Mouse (Mus musculus): ENCODE results near the gene Pnldc1. TPM values are rescaled to one million over a fixed set of nuclear protein-coding genes. Genes with fewer than 3 reads are reported as not detected.
"Not testable (repeated sequence)": the region's sequence is repeated elsewhere in the genome, so short reads cannot be mapped to it uniquely, and the experiment has no call there.

Pnldc1 gene
- polyA plus RNA-seq, 1 experiment from 2014 or later, result 1.1 TPM

- WGBS, result 33% methylated on average over 2 of the region's 2 CpGs
- Histone ChIP-seq H3K4me1 (ENCODE audit: control insufficient read depth, insufficient read depth, low read length) (peaks cover 4% of the 10 kb centered on the region; the same call in 1 of the 2 replicates), H3K27me3 (ENCODE audit: control insufficient read depth, insufficient read depth, low read length) (no peaks in the 10 kb centered on the region), H3K27ac (ENCODE audit: low read depth, low read length) (no peak overlapping the region), H3K4me2 (no peak overlapping the region), H3K36me3 (ENCODE audit: control insufficient read depth, insufficient read depth, low read length) (peaks cover 7% of the 10 kb centered on the region; the same call in 1 of the 2 replicates), H3K4me3 (ENCODE audit: low read depth, low read length) (no peak overlapping the region), H3K9ac (ENCODE audit: low read length) (no peak overlapping the region), H3K9me3 (ENCODE audit: control insufficient read depth, low read length) (no peaks in the 10 kb centered on the region)
- DNase-seq (ENCODE audit: low spot score, missing footprints) (peak; percentile 79), ATAC-seq (ENCODE audit: low FRiP score) (peak; percentile 53; the same call in 1 of the 2 replicates)
Measured at GRCm38 (mm10) chr17:12938077-12938476, 28.0 kb upstream of the Pnldc1 start.

GRCm38 (mm10) chr17:12937412-12937970 is 27.5 kb upstream of the Pnldc1 start:
- H3K4me3 ChIP-seq (ENCODE audit: low read depth, low read length), result no peak overlapping the region
- DNase-seq (ENCODE audit: low spot score, missing footprints), result peak; percentile 45
- no peak overlapping the region for H3K27ac ChIP-seq (ENCODE audit: low read depth, low read length)

GRCm38 (mm10) chr17:12935719-12936118 is 25.7 kb upstream of the Pnldc1 start:
- DNase-seq (ENCODE audit: low spot score, missing footprints) (no peak), ATAC-seq (ENCODE audit: low FRiP score) (no peak)
- no peaks in the 10 kb centered on the region for H3K9me3 ChIP-seq (ENCODE audit: control insufficient read depth, low read length)
- H3K27ac ChIP-seq (ENCODE audit: low read depth, low read length), result no peak overlapping the region
- no peaks in the 10 kb centered on the region for H3K27me3 ChIP-seq (ENCODE audit: control insufficient read depth, insufficient read depth, low read length)
- no peak overlapping the region for H3K9ac ChIP-seq (ENCODE audit: low read length)
- WGBS, result 65% methylated on average over 4 of the region's 4 CpGs
- H3K4me1 ChIP-seq (ENCODE audit: control insufficient read depth, insufficient read depth, low read length), result peaks cover 4% of the 10 kb centered on the region; the same call in 1 of the 2 replicates
- H3K36me3 ChIP-seq (ENCODE audit: control insufficient read depth, insufficient read depth, low read length), result no peaks in the 10 kb centered on the region
- no peak overlapping the region for H3K4me3 ChIP-seq (ENCODE audit: low read depth, low read length)
- H3K4me2 ChIP-seq, result no peak overlapping the region

More at GRCm38 (mm10) chr17:12937412-12937970, 27.5 kb upstream of the Pnldc1 start:
- Histone ChIP-seq H3K4me2 (no peak overlapping the region), H3K4me1 (ENCODE audit: control insufficient read depth, insufficient read depth, low read length) (peaks cover 4% of the 10 kb centered on the region; the same call in 1 of the 2 replicates), H3K9ac (ENCODE audit: low read length) (no peak overlapping the region), H3K36me3 (ENCODE audit: control insufficient read depth, insufficient read depth, low read length) (peaks cover 2% of the 10 kb centered on the region; the same call in 1 of the 2 replicates), H3K27me3 (ENCODE audit: control insufficient read depth, insufficient read depth, low read length) (no peaks in the 10 kb centered on the region), H3K9me3 (ENCODE audit: control insufficient read depth, low read length) (no peaks in the 10 kb centered on the region)
- 0 out of 2 replicates have a peak, but pooled peaks have one; percentile 40 for ATAC-seq (ENCODE audit: low FRiP score)
- 89% methylated on average over 2 of the region's 2 CpGs for WGBS

GRCm38 (mm10) chr17:12931576-12931975 is 21.5 kb upstream of the Pnldc1 start:
- DNase-seq (ENCODE audit: low spot score, missing footprints); H3K4me1 ChIP-seq (ENCODE audit: control insufficient read depth, insufficient read depth, low read length); H3K27ac ChIP-seq (ENCODE audit: low read depth, low read length); H3K4me2 ChIP-seq; H3K4me3 ChIP-seq (ENCODE audit: low read depth, low read length); H3K36me3 ChIP-seq (ENCODE audit: control insufficient read depth, insufficient read depth, low read length); H3K9me3 ChIP-seq (ENCODE audit: control insufficient read depth, low read length); H3K9ac ChIP-seq (ENCODE audit: low read length); H3K27me3 ChIP-seq (ENCODE audit: control insufficient read depth, insufficient read depth, low read length); ATAC-seq (ENCODE audit: low FRiP score): not testable (repeated sequence)
- WGBS, result 92% methylated on average over 5 of the region's 5 CpGs

GRCm38 (mm10) chr17:12925703-12926180 is 15.7 kb upstream of the Pnldc1 start:
- ATAC-seq (ENCODE audit: low FRiP score), result no peak
- 92% methylated on average over 8 of the region's 8 CpGs for WGBS
- DNase-seq (ENCODE audit: low spot score, missing footprints), result peak; percentile 71
- Histone ChIP-seq H3K36me3 (ENCODE audit: control insufficient read depth, insufficient read depth, low read length) (peaks cover 28% of the 10 kb centered on the region), H3K9me3 (ENCODE audit: control insufficient read depth, low read length) (no peaks in the 10 kb centered on the region), H3K27me3 (ENCODE audit: control insufficient read depth, insufficient read depth, low read length) (no peaks in the 10 kb centered on the region), H3K9ac (ENCODE audit: low read length) (no peak overlapping the region), H3K4me3 (ENCODE audit: low read depth, low read length) (no peak overlapping the region), H3K4me1 (ENCODE audit: control insufficient read depth, insufficient read depth, low read length) (no peaks in the 10 kb centered on the region), H3K4me2 (no peak overlapping the region), H3K27ac (ENCODE audit: low read depth, low read length) (no peak overlapping the region)

- Histone ChIP-seq H3K4me3 (ENCODE audit: low read depth, low read length) (no peak overlapping the region), H3K27ac (ENCODE audit: low read depth, low read length) (no peak overlapping the region), H3K27me3 (ENCODE audit: control insufficient read depth, insufficient read depth, low read length) (no peaks in the 10 kb centered on the region), H3K9ac (ENCODE audit: low read length) (no peak overlapping the region), H3K9me3 (ENCODE audit: control insufficient read depth, low read length) (no peaks in the 10 kb centered on the region), H3K4me1 (ENCODE audit: control insufficient read depth, insufficient read depth, low read length) (no peaks in the 10 kb centered on the region), H3K36me3 (ENCODE audit: control insufficient read depth, insufficient read depth, low read length) (peaks cover 30% of the 10 kb centered on the region), H3K4me2 (no peak overlapping the region)
- DNase-seq (ENCODE audit: low spot score, missing footprints), result peak; percentile 83
- ATAC-seq (ENCODE audit: low FRiP score), result no peak
- 95% methylated on average over 3 of the region's 3 CpGs for WGBS
Measured at GRCm38 (mm10) chr17:12925001-12925400, 15.0 kb upstream of the Pnldc1 start.

- 97% methylated on average over 1 of the region's 1 CpGs for WGBS
- H3K27me3 ChIP-seq (ENCODE audit: control insufficient read depth, insufficient read depth, low read length), result no peaks in the 10 kb centered on the region
- ATAC-seq (ENCODE audit: low FRiP score), result no peak
Measured at GRCm38 (mm10) chr17:12921073-12921472, 11.0 kb upstream of the Pnldc1 start.

GRCm38 (mm10) chr17:12916588-12917380 is 6.8 kb upstream of the Pnldc1 start:
- Histone ChIP-seq H3K9me3 (ENCODE audit: control insufficient read depth, low read length) (no peaks in the 10 kb centered on the region), H3K4me2 (peak overlapping the region; percentile 69), H3K4me3 (ENCODE audit: low read depth, low read length) (peak overlapping the region; percentile 92), H3K27ac (ENCODE audit: low read depth, low read length) (peak overlapping the region; percentile 82), H3K27me3 (ENCODE audit: control insufficient read depth, insufficient read depth, low read length) (no peaks in the 10 kb centered on the region), H3K36me3 (ENCODE audit: control insufficient read depth, insufficient read depth, low read length) (peaks cover 24% of the 10 kb centered on the region; the same call in 1 of the 2 replicates), H3K9ac (ENCODE audit: low read length) (peak overlapping the region; percentile 97), H3K4me1 (ENCODE audit: control insufficient read depth, insufficient read depth, low read length) (peaks cover 7% of the 10 kb centered on the region; the same call in 1 of the 2 replicates)
- ATAC-seq (ENCODE audit: low FRiP score) (peak; percentile 71), DNase-seq (ENCODE audit: low spot score, missing footprints) (no peak)
- under 1% methylated on average over 39 of the region's 40 CpGs for WGBS

More at GRCm38 (mm10) chr17:12921073-12921472, 11.0 kb upstream of the Pnldc1 start:
- no peaks in the 10 kb centered on the region for H3K9me3 ChIP-seq (ENCODE audit: control insufficient read depth, low read length)
- peaks cover 31% of the 10 kb centered on the region for H3K36me3 ChIP-seq (ENCODE audit: control insufficient read depth, insufficient read depth, low read length)
- H3K9ac ChIP-seq (ENCODE audit: low read length), result no peak overlapping the region
- H3K4me2 ChIP-seq, result no peak overlapping the region
- no peak overlapping the region for H3K27ac ChIP-seq (ENCODE audit: low read depth, low read length)
- peak; percentile 76 for DNase-seq (ENCODE audit: low spot score, missing footprints)
- H3K4me1 ChIP-seq (ENCODE audit: control insufficient read depth, insufficient read depth, low read length), result peaks cover 2% of the 10 kb centered on the region; the same call in 1 of the 2 replicates
- H3K4me3 ChIP-seq (ENCODE audit: low read depth, low read length), result no peak overlapping the region

Measured in midbrain, embryonic 11.5 days (tissue).